Mouse (Mus musculus) spleen, postnatal 14 days (tissue): ENCODE results near the gene Dars.

Source experiments
- DNase-seq, 2 experiments: peaks; one replicate each; pipeline ENCODE4 v3.0.0; 2021 to 2022; ENCODE audit warnings: low spot score in 2 of 2

Gene Dars

DNA sequence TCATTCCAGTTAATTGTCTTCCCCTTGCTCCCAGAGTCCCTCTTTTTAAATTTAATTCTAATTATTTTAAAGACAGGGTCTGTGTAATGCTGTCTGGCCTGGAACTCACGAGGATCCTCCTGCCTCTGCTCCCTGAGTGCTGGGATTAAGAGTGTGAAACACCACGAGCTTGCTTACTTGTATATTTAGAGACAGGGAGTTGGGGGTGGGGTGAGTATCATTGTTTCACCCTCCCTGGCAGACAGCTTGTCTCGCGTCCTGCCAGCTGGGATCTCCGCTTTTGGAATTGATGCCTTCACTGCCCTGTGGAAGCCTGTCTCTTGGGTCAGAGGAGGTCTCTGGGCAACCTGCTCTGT is 343 bp upstream of the Dars start:
- DNase-seq = no peak

DNA sequence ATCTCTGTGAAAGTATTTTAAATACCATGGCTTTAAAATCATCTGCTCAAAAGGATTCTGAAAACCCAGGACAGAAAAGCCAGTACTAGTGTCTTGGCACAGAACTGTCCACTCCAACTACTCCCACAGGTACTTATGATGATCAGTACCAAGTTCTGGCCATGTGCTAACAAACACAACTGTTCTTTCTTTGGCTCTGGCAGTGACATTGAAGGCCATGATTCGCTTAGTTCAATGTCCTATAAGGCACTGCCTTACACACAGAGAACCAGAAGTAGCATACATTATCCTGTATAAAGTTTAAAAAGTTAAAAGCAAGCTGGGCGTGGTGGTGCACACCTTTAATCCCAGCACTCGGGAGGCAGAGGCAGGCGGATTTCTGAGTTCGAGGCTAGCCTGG is 6.0 kb downstream of the Dars start:
- no peak for DNase-seq

DNA sequence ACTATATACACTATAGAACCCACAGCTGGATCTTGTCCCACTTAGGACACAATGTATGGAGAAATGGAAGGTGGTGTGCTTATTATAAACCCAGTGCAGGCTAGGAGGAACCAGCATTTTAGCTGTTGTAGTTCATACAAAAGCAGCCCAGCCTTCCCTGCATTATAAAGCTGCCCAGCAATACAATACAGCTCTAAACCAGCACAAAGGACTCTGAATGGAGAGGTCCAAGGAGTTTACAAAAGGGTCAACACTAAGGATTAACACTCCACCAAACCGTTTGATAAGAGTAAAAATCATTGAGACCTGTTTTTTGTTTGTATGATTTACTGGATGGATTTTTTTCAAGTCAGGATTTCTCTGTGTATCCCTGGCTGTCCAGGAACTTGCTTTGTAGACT is 10.3 kb downstream of the Dars start:
- DNase-seq = no peak

DNA sequence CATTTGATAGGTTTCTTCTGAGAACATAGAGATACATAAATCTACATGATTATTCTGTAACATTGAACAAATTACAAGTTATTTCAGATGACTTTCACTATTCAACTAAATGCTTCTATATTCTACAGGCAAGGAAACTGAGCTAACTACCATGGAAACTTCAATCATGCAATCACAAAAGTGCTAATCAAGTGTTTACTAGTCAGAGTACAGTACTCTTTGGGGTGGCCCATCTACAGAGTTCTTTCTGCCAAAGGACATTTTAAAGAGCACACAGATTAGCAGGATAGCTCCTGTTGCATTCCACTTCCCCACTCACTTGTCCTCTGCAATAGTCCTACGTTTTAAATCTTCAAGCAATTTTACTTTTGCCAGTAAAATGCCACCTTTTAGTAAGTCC is 11.5 kb downstream of the Dars start:
- no peak for DNase-seq

DNA sequence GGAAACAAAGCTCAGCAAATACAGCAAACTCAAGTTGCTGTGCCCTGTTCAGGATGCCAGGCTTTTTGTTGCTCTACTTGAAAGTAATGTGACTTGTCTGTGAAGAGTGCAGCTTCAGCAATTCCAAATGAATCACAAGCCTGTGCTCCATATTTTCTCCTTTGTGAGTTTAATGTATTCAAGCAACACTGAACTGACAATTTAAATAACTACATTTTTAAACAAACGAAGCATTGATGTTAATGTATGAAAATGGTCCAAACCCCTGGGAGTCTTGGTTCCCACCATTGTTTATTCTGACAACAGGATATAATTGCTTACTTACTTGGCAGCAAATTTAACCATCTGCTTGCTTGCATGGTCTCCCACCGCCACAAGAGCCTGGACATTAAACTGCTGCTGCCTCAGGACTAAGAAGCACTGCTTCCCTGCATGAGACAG is 12.1 kb downstream of the Dars start:
- no peak for DNase-seq

DNA sequence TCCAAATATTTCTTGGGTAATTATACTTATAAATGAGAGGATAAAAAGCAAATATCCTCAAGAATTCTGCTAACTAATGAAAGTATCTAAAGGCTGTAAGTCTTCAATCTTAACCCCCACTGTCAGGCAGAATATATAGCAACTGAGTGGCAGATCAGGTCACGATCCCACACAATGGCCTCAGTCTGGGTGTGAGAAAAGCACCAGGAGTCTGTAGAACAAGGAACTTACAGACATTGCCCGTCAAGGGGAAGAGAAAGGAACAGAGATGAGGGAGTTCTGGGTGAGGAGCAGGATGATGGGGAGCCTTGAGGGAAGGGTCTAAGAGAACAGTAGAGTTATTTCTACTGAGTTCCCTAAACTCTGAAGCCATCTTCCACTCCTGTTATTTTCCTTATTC is 16.2 kb downstream of the Dars start:
- no peak for DNase-seq

DNA sequence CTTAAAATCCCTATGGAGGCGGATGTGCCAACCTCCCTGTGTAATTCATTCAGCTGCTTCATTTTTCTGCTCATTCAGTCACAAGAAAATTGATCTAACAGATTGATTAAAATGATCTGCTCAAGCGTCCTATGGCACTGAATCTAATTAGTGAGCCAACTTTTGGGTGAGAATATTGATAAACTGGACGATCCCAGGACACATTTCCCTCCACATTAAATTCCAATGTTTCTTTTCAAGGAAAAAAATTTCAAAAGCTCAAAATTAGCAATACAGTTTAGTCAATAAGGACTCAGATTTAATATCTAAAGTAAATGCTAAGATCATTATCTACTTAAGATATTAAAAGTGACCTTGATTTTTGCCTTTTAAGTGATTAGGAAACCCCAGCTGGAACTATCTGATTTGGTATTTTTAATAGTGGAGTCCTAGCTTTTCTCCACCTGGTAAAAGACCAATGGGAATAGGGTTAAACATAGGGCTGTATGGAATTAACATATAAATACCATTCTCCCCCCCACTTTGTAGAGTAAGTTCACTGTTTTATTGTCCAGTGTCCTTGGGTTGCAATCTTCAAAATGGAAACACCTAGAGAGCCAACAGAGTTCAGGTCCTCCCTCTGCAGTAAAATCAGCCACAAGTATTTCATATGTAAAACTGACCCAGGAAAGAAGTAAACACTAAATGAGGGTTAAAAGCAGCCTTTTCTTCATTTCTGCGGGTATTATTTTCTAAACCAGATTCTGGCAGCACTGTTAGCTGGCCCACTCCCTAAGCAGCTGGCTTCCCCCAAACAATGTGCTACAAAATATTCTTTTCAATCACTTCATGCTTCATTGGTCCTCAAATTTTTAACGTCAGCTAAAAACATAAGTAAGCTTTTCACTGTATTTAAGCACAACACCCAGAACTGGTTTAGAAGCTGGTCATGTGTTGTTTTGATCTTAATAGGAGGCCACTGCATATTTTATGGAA is 16.9 kb downstream of the Dars start:
- no peak for DNase-seq

DNA sequence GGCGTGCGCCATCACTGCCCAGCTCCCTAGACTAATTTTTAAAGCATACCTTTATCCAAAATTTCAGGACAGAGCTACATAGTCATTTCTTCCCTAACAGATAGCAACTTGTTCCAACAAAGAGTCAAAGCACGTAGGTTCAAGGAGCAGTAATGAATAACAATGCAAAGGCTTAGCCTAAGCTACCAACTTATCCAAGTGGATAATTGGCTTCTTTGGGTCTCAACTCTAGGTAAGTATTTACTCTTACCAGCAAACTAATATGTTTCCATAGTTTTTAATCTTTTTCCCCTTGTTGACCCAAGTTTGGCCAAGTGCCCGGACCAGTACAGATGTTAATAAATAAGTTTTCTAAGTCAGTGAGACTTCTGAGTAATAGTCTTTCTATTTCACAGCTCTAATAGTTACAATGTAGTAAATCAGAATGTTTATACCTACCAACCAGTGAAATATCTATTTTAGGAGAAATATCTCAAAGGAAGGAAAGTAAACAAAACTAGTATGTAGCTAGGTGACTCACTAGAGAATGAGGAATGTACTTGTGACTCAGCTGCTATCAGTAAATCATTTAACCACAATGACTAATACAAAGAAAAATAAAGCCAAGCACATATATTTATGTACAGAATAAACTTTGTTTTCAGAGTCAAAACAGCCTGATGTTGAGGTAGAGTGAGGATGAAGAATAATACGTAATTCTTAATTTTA is 18.3 kb downstream of the Dars start:
- no peak for DNase-seq

DNA sequence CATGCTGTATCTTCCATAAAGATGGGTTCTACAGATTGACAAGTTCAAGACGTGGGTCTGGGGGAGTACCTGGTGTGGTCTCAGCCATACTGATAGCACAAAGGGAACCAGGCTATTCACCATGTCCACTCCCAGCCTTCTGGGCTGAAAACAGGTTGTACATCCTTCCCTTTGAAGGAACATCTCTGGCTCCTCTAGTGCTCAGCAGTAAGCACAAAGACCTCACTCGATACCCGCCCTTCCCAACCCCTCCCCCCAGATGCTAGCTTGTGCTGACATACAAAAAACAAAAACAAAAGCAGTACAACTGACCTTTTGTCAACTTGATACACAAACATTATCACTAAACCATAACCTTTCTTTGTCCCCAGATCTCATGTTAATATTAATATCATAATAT is 22.5 kb downstream of the Dars start:
- no peak for DNase-seq

DNA sequence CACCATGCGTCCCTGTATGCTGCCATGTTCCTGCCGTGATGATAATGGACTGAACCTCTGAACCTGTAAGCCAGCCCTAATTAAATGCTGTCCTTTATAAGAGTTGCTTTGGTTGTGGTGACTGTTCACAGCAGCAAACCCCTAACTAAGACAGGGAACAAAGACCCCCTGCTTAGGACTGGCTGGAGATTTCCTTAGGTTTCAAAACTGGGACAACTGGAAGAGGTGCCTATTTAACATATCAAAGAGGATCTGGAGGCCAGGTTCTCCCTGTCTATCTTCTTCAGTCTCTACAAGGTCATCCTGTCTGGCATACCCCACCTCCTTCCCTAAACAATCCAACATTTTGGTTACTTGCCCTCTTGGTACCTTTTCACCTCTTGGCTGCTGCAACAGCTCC is 24.8 kb downstream of the Dars start:
- DNase-seq = no peak

DNA sequence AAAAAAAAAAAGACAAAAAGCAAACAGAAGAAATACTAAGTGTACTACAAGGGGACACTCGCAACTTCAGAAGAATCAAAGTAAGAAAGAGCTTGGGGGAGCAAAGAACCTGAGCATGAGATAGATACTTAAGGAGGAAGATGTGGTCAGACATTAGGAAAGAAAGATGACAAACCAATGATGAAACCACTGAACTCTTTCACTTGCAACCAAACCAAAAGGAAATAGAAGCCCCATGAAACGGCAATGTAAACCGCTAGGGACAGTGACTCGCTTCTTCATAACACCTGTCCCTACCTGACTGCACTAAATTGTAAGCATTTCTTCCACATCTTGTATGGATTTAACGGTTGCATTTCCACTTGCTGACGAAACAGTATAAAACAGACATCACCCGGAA is 30.7 kb downstream of the Dars start:
- no peak for DNase-seq

DNA sequence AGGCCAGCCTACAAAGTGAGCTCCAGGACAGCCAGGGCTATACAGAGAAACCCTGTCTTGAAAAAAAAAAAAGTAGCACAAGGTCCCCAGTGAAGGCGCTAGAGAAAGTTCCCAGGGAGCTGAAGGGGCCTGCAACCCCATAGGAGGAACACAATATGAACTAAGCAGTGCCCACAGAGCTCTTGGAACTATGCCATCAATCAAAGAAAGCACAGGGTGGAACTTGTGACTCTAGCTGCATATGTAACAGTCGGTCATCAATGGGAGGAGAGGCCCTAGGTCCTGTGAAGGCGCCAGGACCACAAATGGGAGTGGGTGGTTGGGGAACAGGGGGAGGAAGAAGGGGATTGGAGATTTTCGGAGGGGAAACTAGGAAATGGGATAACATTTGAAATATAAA is 40.3 kb downstream of the Dars start:
- DNase-seq = no peak

DNA sequence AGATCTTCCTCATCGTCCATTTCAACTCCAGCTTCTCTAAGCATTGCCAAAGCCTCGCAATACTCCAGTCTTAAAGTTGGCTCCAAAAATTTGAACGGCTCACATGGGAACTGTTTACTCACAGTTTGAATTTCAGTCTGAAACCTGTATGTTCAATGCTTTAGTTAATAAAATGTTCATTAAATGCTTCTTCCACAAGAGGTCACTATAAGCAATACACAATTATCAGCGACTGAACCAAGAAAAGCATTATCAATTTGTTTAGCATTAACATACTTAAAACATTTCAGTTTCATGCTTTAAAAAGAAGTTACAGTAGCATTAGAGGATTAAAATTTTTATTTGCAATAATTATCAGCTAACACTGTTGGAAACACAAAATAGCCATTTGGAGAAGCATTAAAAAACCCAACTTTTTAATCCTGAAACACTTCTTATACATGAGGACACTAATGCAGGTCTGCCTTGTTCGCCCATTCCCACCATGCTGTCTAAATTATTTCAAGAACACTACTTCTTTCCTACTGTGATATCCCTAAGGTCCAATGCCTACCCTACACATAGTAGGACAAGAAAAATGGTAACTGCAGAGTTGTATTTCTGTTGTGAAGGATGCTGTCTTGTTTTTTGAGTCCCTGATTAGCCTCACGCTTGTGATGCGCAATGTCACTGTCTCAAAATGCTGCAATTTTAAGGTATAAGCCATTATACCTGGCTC is 44.9 kb downstream of the Dars start:
- no peak for DNase-seq

DNA sequence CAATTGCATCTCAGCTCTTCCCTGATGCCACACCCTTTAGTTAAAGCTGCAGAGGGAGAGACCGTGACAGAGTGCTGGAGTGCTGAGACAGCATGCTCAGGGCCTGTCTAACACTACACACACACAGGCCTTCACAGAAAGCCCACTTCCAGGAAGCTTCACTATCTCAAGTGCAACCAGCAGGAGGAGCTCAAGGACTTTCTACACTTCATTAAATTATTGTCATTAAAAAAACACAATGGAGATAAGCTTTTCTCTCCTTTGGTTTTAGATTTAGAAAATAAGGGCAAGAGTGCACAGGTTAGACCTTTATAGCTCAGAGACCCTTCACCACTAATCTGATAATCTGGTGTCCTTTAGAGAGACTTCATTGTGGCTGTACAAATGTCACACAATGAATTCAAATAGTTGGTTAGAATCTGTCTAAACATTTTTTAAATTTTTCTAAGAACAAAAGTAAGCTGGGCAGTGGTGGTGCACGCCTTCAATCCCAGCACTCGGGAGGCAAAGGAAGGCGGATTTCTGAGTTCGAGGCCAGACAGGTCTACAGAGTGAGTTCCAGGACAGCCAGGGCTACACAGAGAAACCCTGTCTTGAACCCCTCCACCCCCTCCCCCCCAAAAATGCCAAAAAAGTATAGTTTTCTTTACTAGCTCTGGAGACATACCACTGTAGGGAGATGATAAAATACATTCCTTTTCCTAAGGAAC is 48.3 kb downstream of the Dars start:
- peak in 1 of 2 experiments; percentile 48 for DNase-seq

DNA sequence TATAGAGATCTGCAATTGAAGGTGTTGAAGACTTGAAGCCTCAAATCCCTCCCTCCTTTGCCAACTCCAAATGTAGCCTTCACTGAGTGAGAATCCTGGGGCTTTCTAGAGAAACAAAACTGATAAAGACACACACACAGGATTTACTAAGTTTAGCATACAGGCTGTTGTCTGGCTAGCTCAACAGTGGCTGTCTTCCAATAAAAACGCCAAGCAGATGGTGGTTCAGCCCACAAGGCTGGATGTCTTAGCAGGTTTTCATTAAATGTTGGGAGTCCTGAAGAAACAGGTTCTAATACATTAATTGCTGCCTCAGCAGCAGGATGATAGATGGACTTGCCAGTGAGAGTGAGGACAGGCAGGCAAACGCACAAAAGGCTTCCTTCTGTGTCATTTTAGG is 56.6 kb downstream of the Dars start:
- DNase-seq = no peak

DNA sequence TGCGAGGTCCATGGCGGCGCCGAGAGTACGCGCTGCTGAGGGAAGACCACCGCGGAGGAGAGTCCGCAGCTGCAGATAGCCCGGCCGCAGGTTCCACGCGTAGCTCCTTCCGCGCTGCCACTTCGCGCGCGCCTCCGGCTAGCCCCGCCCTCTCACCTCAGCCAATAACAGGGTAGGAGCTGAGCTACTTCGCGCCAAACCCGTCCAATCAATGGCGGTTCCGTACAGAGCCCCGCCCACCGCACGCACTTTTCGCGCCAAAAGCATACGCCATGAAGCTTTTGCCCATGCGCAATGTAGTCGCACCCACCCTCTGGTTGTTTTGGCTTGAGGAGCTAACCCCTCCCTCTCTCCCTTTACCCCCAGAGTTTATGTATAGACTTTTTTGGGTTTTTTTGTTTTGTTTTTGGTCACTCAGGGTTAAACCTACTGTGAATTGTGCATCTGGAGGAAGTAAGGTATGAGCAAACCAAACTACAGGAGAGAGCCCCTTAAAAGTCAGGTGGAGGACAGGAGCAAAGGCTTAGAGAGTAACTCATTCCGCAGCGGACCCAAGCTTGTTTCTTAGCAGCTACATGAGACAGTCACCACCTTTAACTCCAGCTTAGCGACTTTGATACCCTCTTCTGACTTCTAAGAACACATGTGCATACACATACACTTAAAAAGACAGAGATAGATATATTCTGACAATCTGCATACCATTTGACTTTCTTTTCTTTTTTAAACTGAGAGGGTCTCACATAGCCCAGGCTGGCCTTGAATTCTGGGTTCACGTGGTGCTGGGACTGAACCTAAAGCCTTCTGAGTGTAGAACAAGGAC is 57.4 kb downstream of the Dars start, which contains the start of gene Mcm6:
Mcm6 (minus strand) TSS at position 111 of the 823 bp plus-strand sequence.
- DNase-seq = peak; percentile 90 to 92

DNA sequence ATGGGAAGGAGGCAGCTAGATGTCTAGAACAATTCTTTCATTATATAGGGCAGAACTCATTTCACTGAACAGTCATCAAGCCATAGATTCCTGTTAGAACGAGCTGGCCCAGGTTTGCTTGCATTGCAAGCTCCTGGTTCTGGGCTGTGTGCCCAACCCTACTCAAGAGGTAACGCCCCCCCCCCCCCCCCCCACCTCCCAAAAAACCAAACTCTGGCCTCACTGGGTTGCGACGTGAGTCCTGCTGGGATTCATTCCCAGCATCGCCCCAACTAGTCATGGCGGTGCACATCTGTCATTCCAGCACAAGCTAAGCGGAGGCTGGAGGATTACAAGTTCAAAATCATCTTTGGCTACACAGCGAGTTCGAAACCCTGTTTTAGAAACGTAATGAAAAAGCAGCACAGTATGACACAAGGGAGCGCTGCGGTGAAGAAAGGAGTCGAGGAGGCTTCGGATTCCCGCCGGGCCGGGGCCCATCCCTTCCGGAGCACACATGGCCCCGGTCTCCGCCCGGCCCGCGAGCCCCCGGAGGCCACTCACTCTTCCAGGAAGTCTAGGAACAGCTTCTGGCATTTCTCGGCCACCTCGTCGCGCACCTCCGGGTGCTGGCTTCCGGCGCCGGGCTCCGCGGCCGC is 58.1 kb downstream of the Dars start:
- no peak for DNase-seq

DNA sequence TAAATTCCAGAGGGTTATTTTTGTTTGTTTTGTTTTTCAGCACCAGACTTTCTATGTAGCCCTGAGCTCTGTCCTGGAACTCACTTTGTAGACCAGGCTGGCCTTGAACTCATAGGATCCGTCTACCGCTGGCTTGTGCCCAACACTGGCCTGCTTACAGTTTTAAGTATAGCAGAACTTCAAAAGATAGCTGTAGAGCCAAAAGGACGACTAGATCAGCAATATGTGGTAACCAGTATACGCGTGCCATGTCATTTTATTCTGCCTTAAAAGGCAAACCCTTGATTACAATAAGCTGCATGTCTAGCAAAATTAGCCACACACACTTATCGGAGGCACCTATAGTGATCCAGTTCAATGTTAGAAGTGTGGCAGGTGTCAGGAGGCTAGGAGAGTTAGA is 58.9 kb downstream of the Dars start:
- no peak for DNase-seq

DNA sequence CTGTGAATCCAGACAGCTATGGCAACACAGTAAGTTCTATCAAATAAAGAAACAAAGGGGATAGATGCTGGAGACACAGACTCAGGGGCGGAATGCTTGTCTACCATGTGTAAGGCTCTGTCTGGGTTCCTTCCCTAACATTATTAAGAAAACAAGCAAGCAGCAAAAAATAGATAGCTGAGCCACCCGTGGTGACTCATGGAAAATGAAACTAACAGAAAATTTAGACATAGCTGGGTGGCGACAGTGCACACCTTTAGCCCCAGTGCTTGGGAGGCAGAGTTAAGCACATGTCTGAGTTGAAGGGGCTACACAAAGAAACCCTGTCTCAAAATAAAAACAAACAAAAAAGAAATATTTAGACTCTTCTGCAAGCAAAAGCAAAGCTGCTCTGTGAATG is 59.7 kb downstream of the Dars start:
- DNase-seq = no peak

DNA sequence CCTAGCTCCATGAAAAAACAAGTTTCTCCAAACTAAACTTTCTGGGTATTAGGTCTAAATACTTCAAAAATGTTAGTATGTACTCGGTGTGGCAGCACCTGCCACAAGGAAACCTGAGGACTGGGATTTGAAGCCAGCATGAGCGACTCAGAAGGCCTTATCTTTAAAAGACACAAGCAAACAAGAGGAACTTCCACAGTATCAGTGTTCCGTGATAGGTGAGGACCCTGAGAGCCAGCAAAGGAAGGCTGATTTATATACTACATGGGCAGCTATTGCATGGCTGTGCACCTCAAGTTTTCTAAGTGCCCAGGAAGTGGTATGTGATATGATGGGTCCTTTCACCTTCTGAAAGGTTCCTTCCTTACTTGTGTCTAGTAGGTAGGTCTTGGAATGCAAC is 64.1 kb downstream of the Dars start:
- DNase-seq = no peak
